Comparison of ENCODE assay signal across 18 mouse cellular contexts in the genomic region with DNA sequence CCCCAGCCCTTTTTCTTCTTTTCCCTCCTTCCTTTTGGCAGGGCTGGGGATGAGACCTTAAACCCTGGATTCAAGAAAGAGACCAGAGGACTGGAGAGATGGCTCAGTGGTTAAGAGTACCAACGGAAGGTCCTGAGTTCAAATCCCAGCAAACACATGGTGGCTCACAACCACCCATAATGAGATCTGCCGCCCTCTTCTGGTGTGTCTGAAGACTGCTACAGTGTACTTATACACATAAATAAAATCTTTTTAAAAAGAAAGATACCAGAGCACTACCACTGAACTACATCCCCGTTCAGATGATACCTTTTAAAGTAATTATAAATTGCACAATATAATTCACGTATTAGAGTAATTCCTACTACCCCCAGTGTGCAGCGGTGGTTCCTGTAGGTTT. TPM values are rescaled to one million over a fixed set of nuclear protein-coding genes. Genes with fewer than 3 reads are reported as not detected.
"Had no signal": no experiment of that assay in that cellular context is flagged by ENCODE, and none has a peak within 500 bp of the region (broad histone marks: within the 10 kb centered on the region; RNA-seq: fewer than 3 reads in every experiment).

No protein-coding gene starts in this region.

- H3K4me2 ChIP-seq: limb, embryonic 12.5 days; limb, embryonic 15.5 days; liver, embryonic 13.5 days; lung, embryonic 15.5 days; neural tube, embryonic 13.5 days had no signal

- ATAC-seq: intestine, postnatal 0 days had no signal

- H3K27ac ChIP-seq: kidney, postnatal 0 days; limb, embryonic 12.5 days; limb, embryonic 15.5 days; lung, embryonic 15.5 days; midbrain, embryonic 10.5 days; neural tube, embryonic 13.5 days had no signal

- H3K4me3 ChIP-seq: limb, embryonic 12.5 days; limb, embryonic 15.5 days; liver, embryonic 13.5 days; lung, embryonic 15.5 days; midbrain, embryonic 10.5 days; myocyte; neural tube, embryonic 13.5 days had no signal

- H3K27me3 ChIP-seq: limb, embryonic 12.5 days; limb, embryonic 15.5 days; liver, embryonic 13.5 days; lung, embryonic 15.5 days; megakaryocyte, embryonic 14.5 days; neural tube, embryonic 13.5 days had no signal

- H3K9ac ChIP-seq: limb, embryonic 15.5 days; liver, embryonic 13.5 days; lung, embryonic 15.5 days; neural tube, embryonic 13.5 days had no signal

- DNase-seq: kidney, adult 2 months; kidney, postnatal 36 days; liver, embryonic 13.5 days; lung, adult 18-20 months; lung, postnatal 10 days; lung, postnatal 36 days; midbrain, embryonic 14.5 days; thymus, adult 18-20 months; thymus, postnatal 36 days had no signal

- H3K9me3 ChIP-seq: limb, embryonic 12.5 days; limb, embryonic 15.5 days; liver, embryonic 13.5 days; lung, embryonic 15.5 days; megakaryocyte, embryonic 14.5 days; midbrain, embryonic 10.5 days; neural tube, embryonic 13.5 days had no signal

RNA-seq across cellular contexts. Expression of a gene that starts 15.4 kb away (rescaled TPM):
- polyA plus RNA-seq: intestine, postnatal 0 days; kidney, postnatal 0 days had no signal
